ENCODE assay signal across 8 mouse cellular contexts in genomic region chr12:47162624-47163151, GRCm38 (mm10).
DNase-seq lines count a peak whose midpoint lies in the region; ATAC-seq and TF ChIP-seq lines count a peak whose summit lies in the region.

No protein-coding gene starts in this region.

- intact Hi-C loops in left cerebral cortex, adult 2 months (cut with DNase I), result loop anchor here (5.0 to 10.0 kb wide), 4 partner anchors 152 to 1695 kb away; no protein-coding TSS in a partner anchor
- intact Hi-C loops in left cerebral cortex, postnatal 10 days (cut with DNase I), result loop anchor here (10.0 kb wide), 1 partner anchor 348 kb away; the partner anchor contains the start of gene Nova1

- H3K9me3 ChIP-seq in intestine, embryonic 15.5 days, result no peaks in the 10 kb centered on the region

- no peak overlapping the region for H3K4me2 ChIP-seq in intestine, embryonic 15.5 days (replicated peaks)

- DNase-seq in left cerebral cortex, adult 2 months (ENCODE audit: extremely low spot score in 1 of 2, low spot score in 2 of 2), result peak in 1 of 2 experiments; percentile 8
- DNase-seq in left cerebral cortex, postnatal 10 days (ENCODE audit: extremely low spot score in 1 of 2, low spot score in 2 of 2), result no peak
- peak; percentile 29 for DNase-seq in embryo, embryonic 9.5 days (ENCODE audit: extremely low spot score)
- peak; percentile 35 for DNase-seq in neural tube, embryonic 10.5 days (ENCODE audit: extremely low spot score, low spot score)
- DNase-seq in adrenal gland, adult 18-20 months (ENCODE audit: low spot score in 2 of 2), result no peak
- DNase-seq in spleen, postnatal 4 days (ENCODE audit: low spot score in 2 of 2), result no peak
- DNase-seq in thymus, adult 18-20 months, result no peak

- WGBS in intestine, embryonic 15.5 days, result 14% methylated on average over 6 of the region's 6 CpGs

- H3K4me3 ChIP-seq in left cerebral cortex, adult 2 months, result no peak overlapping the region
- H3K4me3 ChIP-seq in intestine, embryonic 15.5 days (replicated peaks), result no peak overlapping the region

- no peaks in the 10 kb centered on the region for H3K36me3 ChIP-seq in intestine, embryonic 15.5 days

- H3K27ac ChIP-seq in left cerebral cortex, adult 2 months, result peak overlapping the region; percentile 56; the same call in 1 of the 2 replicates
- H3K27ac ChIP-seq in intestine, embryonic 15.5 days, result no peak overlapping the region

- H3K27me3 ChIP-seq in intestine, embryonic 15.5 days (replicated peaks), result no peaks in the 10 kb centered on the region

- H3K9ac ChIP-seq in intestine, embryonic 15.5 days, result no peak overlapping the region

- no peak for TF ChIP-seq CTCF in left cerebral cortex, adult 2 months (IDR thresholded peaks at IDR 0.05)

- ATAC-seq in intestine, embryonic 15.5 days, result 0 out of 2 replicates have a peak, but pooled peaks have one; percentile 31

- 0 out of 2 replicates have a peak, but pooled peaks cover 3% of the 10 kb centered on the region for H3K4me1 ChIP-seq in intestine, embryonic 15.5 days (replicated peaks)

Comparison
In these comparisons a context has a peak if more than half of its experiments do, and no peak if none do; other contexts are left out.
1. DNase-seq: peak in embryo, embryonic 9.5 days (single experiment) and neural tube, embryonic 10.5 days (single experiment); none in left cerebral cortex, postnatal 10 days (0 of 2), adrenal gland, adult 18-20 months (0 of 2), spleen, postnatal 4 days (0 of 2) and thymus, adult 18-20 months (0 of 2).